Mouse (Mus musculus) neural tube, embryonic 12.5 days (tissue): Measurements from ENCODE around the gene Taf12. TPM values are rescaled to one million over a fixed set of nuclear protein-coding genes. Genes with fewer than 3 reads are reported as not detected.
A peak's percentile ranks its signal among the peaks of the same experiment; 100 is the strongest.

Experiments
- ATAC-seq: fragments of 200-750 bp; cut with Nextera tagmentation; 2 replicates; pipeline ENCODE4 v1.8.0; 2017; ENCODE audit warnings: low read depth, mild to moderate bottlenecking, moderate TSS enrichment, moderate library complexity; ENCODE audit not compliant: low FRiP score
- H3K27ac ChIP-seq: fragments of 300-500 bp; sonication (generic); 2 replicates; pipeline ENCODE4 v1.5.1; 2016
- H3K27me3 ChIP-seq: fragments of 300-500 bp; sonication (generic); replicated peaks from 2 replicates; pipeline ENCODE4 v1.6.1; 2016; ENCODE audit warnings: mild to moderate bottlenecking
- H3K36me3 ChIP-seq: fragments of 300-500 bp; sonication (generic); 2 replicates; pipeline ENCODE4 v1.6.1; 2016; ENCODE audit warnings: mild to moderate bottlenecking
- H3K4me1 ChIP-seq: fragments of 300-500 bp; sonication (generic); 2 replicates; pipeline ENCODE4 v1.6.1; 2016
- H3K4me2 ChIP-seq: fragments of 300-500 bp; sonication (generic); replicated peaks from 2 replicates; pipeline ENCODE4 v1.6.1; 2016; ENCODE audit warnings: mild to moderate bottlenecking
- H3K4me3 ChIP-seq: fragments of 300-500 bp; sonication (generic); 2 replicates; pipeline ENCODE4 v1.5.1; 2016
- H3K9ac ChIP-seq: fragments of 300-500 bp; sonication (generic); 2 replicates; pipeline ENCODE4 v1.6.1; 2016; ENCODE audit warnings: mild to moderate bottlenecking
- H3K9me3 ChIP-seq: fragments of 300-500 bp; sonication (generic); 2 replicates; pipeline ENCODE4 v1.6.1; 2016; ENCODE audit warnings: mild to moderate bottlenecking
- WGBS: fragments of 180-500 bp; shearing (Covaris S2); methylation state at CpG from one replicate; pipeline ENCODE4 v1.1.7; 2016; 5-methylcytosine and 5-hydroxymethylcytosine counted together
- polyA plus RNA-seq: library from polyadenylated mRNA; unstranded; fragments of >200 nt; fragmentation: Nextera tagmentation; extraction: Ambion mirVana; gene quantifications from 2 replicates; pipeline ENCODE4 v1.2.1, GENCODE M21; 2016

Taf12 gene
- polyA plus RNA-seq: 48.6 and 55.8 TPM in 2 replicates

DNA sequence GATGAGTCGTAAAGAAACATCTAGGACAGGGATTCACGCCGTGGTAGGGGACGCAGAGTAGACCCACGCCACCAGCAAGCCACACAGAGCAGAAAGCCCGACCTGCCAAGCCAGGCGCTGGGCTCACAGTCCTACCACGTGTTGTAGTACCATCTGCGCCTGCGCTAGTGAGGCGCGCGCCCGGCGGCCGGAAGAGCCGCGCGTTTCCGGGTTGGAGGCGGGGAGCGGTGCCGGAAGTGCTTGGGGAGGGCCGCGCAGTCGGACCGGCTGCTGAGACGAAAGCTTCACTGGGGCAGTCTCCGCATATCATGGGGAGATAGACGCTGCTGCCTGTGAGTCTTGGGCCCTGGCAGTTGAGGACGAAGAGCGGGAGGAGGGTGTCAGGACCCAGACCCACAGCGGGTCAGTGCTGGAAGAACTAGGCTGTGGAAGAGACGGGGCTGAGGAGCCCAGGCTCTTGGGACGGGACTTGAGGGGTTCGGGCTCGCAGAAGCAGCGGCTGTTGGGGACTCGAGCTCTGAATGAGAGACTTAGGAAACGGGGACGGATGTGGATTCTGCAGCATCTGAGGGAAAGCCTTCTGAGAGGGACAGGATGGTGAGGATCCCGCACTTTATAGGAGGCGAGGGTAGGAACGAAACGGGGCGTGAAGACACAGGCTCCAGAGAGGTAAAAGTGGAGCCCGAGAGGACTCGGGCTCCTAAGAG, at the start of gene Taf12:
Gene Taf12 (plus strand): TSS at position 220 of the 707 bp plus-strand sequence.
- peaks cover 14% of the 10 kb centered on the region for H3K4me1 ChIP-seq
- peak within 1 kb of the TSS; percentile 70 for H3K4me3 ChIP-seq
- peak within 1 kb of the TSS; percentile 54 for H3K27ac ChIP-seq
- H3K27me3 ChIP-seq: no peaks in the 10 kb centered on the region
- no peaks in the 10 kb centered on the region for H3K9me3 ChIP-seq
- peak; percentile 88 for ATAC-seq
- peak within 1 kb of the TSS; percentile 84 for H3K9ac ChIP-seq
- H3K4me2 ChIP-seq: peak within 1 kb of the TSS; percentile 92
- no peaks in the 10 kb centered on the region for H3K36me3 ChIP-seq
- WGBS: under 1% methylated on average over 48 of the region's 48 CpGs

DNA sequence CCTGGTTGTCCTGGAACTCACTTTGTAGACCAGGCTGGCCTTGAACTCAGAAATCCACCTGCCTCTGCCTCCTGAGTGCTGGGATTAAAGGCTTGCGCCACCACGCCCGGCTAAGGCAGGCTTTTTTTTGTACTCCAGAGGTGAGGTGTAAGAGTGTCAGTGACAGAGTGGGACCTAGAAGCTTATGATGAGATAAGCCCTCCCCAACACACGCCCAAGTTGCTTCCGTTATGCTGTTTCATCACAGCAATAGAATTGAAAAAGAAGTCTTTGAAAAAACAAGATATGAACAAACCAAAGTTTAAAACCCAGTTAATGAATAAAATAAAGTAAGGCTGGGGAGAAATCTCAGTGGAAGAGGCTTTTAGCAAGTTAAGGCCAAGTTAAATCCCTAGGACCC, 43.8 kb upstream of the Taf12 start:
- no peak for ATAC-seq
- WGBS: 98% methylated on average over 5 of the region's 5 CpGs
- Histone ChIP-seq H3K27ac (no peak overlapping the region), H3K9ac (no peak overlapping the region), H3K4me2 (no peak overlapping the region), H3K27me3 (no peaks in the 10 kb centered on the region), H3K4me3 (no peak overlapping the region), H3K36me3 (peaks cover 89% of the 10 kb centered on the region), H3K9me3 (no peaks in the 10 kb centered on the region), H3K4me1 (no peaks in the 10 kb centered on the region)

DNA sequence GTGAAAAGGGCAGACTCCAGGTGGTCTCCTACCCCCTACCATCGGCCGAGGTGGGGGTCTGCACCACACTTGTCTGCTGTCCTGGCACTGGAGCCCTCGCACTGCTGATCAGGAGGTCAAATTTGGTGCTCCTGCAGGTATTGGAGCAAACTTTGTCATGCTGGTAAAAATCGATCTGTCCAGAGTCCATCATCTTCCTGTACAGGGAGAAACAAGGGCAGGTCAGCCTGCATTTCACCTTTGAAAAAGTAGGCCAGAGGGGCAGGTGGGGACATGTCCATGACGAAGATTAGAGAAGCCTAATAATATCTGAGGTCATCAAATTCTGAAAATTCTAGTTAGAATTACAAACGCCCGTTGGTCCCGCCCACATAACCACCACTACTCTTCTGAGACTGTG, 39.5 kb upstream of the Taf12 start:
- Histone ChIP-seq H3K9me3 (no peaks in the 10 kb centered on the region), H3K4me2 (no peak overlapping the region), H3K9ac (no peak overlapping the region), H3K27ac (no peak overlapping the region), H3K36me3 (peaks cover 88% of the 10 kb centered on the region), H3K4me3 (no peak overlapping the region), H3K27me3 (no peaks in the 10 kb centered on the region), H3K4me1 (no peaks in the 10 kb centered on the region)
- 95% methylated on average over 8 of the region's 8 CpGs for WGBS
- no peak for ATAC-seq

DNA sequence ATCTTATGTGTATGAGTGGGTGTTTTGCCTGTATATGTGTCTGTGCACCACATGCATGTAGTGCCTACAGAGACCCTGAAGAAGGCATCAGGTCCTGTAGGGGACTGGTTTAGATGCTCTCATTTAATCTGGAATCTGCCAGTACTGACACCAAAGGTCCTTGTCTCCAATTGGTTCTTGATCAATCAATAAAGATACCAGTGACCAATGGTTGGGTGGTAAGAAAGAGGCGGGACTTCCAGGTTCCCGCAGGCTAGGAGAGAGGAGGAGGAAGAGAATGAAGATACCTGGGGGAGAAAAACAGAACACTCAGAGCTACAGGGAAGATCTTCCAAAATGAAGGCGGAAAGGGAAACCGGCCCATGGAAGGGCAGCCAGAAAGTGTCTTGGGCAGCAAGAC, 35.8 kb upstream of the Taf12 start:
- H3K4me3 ChIP-seq: no peak overlapping the region
- H3K36me3 ChIP-seq: peaks cover 83% of the 10 kb centered on the region
- WGBS: 94% methylated on average over 4 of the region's 4 CpGs
- H3K9me3 ChIP-seq: no peaks in the 10 kb centered on the region
- H3K4me2 ChIP-seq: no peak overlapping the region
- no peak for ATAC-seq
- H3K9ac ChIP-seq: no peak overlapping the region
- H3K27ac ChIP-seq: no peak overlapping the region
- H3K27me3 ChIP-seq: no peaks in the 10 kb centered on the region
- H3K4me1 ChIP-seq: no peaks in the 10 kb centered on the region

- no peak overlapping the region for H3K9ac ChIP-seq
- no peak overlapping the region for H3K27ac ChIP-seq
- no peaks in the 10 kb centered on the region for H3K27me3 ChIP-seq
- H3K36me3 ChIP-seq: peaks cover 75% of the 10 kb centered on the region
- no peaks in the 10 kb centered on the region for H3K9me3 ChIP-seq
- ATAC-seq: no peak
- no peak overlapping the region for H3K4me2 ChIP-seq
- 91% methylated on average over 3 of the region's 3 CpGs for WGBS
- no peaks in the 10 kb centered on the region for H3K4me1 ChIP-seq
- no peak overlapping the region for H3K4me3 ChIP-seq
Measured at GRCm38 (mm10) chr4:132240367-132240766, 33.8 kb upstream of the Taf12 start.

DNA sequence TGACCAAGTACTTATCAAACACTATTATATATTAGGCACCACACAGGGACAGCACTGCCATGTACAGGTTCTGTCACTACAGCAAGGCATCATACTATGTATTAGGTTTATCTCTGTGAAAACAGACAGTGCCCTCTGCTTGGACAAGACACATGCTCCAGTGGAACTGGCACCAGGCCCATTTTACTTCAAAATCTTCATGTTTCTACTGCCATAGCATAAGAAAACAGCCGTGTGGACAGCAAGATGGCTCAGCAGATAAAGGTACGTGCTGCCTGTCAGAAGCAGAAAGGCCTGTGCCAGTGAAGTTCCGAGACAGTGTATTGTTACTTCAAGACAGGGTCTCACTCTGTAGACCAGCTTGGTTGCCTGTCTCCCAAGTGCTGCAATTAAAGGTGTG, 33.0 kb upstream of the Taf12 start:
- no peaks in the 10 kb centered on the region for H3K4me1 ChIP-seq
- H3K27me3 ChIP-seq: no peaks in the 10 kb centered on the region
- H3K36me3 ChIP-seq: peaks cover 75% of the 10 kb centered on the region
- WGBS: 91% methylated on average over 3 of the region's 3 CpGs
- H3K27ac ChIP-seq: no peak overlapping the region
- ATAC-seq: no peak
- H3K4me3 ChIP-seq: no peak overlapping the region
- H3K9me3 ChIP-seq: no peaks in the 10 kb centered on the region
- H3K9ac ChIP-seq: no peak overlapping the region
- H3K4me2 ChIP-seq: no peak overlapping the region

GRCm38 (mm10) chr4:132245643-132246042, 28.5 kb upstream of the Taf12 start:
- no peak overlapping the region for H3K9ac ChIP-seq
- H3K4me2 ChIP-seq: no peak overlapping the region
- H3K9me3 ChIP-seq: no peaks in the 10 kb centered on the region
- WGBS: 97% methylated on average over 3 of the region's 3 CpGs
- H3K4me3 ChIP-seq: no peak overlapping the region
- H3K27me3 ChIP-seq: no peaks in the 10 kb centered on the region
- H3K36me3 ChIP-seq: peaks cover 57% of the 10 kb centered on the region
- ATAC-seq: no peak
- no peak overlapping the region for H3K27ac ChIP-seq
- H3K4me1 ChIP-seq: no peaks in the 10 kb centered on the region

GRCm38 (mm10) chr4:132247451-132247997, 26.7 kb upstream of the Taf12 start:
- H3K4me1 ChIP-seq: no peaks in the 10 kb centered on the region
- H3K9ac ChIP-seq: no peak overlapping the region
- no peak for ATAC-seq
- H3K4me2 ChIP-seq: no peak overlapping the region
- H3K36me3 ChIP-seq: peaks cover 52% of the 10 kb centered on the region
- H3K9me3 ChIP-seq: no peaks in the 10 kb centered on the region
- H3K27me3 ChIP-seq: no peaks in the 10 kb centered on the region
- no peak overlapping the region for H3K27ac ChIP-seq
- no peak overlapping the region for H3K4me3 ChIP-seq
- 85% methylated on average over 5 of the region's 5 CpGs for WGBS

DNA sequence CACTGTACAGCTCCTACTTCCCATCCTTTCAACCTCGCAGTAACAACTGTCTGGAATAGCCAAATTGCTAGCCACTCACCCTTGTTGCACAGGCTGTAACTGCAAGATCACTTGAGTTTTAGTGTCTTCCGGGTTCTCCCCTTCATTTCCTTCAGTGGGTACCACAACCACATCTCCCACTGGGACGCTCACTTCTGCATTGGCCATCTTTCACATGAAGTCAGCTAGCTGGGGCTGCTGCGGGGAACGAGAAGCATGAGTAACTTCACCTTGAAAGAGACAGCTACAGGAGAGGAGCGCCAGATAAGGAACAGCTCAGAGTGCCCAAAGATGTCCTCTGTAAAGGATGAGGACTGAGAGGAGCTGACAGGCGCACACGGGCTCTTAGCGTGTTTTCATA, 22.6 kb upstream of the Taf12 start:
- Histone ChIP-seq H3K4me1 (no peaks in the 10 kb centered on the region), H3K9ac (no peak overlapping the region), H3K9me3 (no peaks in the 10 kb centered on the region), H3K27ac (no peak overlapping the region), H3K4me2 (no peak overlapping the region), H3K4me3 (no peak overlapping the region), H3K36me3 (peaks cover 32% of the 10 kb centered on the region), H3K27me3 (no peaks in the 10 kb centered on the region)
- ATAC-seq: no peak
- 94% methylated on average over 9 of the region's 9 CpGs for WGBS

GRCm38 (mm10) chr4:132253128-132253527, 21.0 kb upstream of the Taf12 start:
- H3K9me3 ChIP-seq: no peaks in the 10 kb centered on the region
- no peaks in the 10 kb centered on the region for H3K4me1 ChIP-seq
- no peak overlapping the region for H3K4me3 ChIP-seq
- H3K36me3 ChIP-seq: peaks cover 32% of the 10 kb centered on the region
- no peak overlapping the region for H3K9ac ChIP-seq
- H3K27ac ChIP-seq: no peak overlapping the region
- H3K27me3 ChIP-seq: no peaks in the 10 kb centered on the region
- WGBS: 90% methylated on average over 8 of the region's 8 CpGs
- H3K4me2 ChIP-seq: no peak overlapping the region
- ATAC-seq: no peak

GRCm38 (mm10) chr4:132253622-132254021, 20.6 kb upstream of the Taf12 start:
- no peaks in the 10 kb centered on the region for H3K27me3 ChIP-seq
- H3K9me3 ChIP-seq: no peaks in the 10 kb centered on the region
- no peak overlapping the region for H3K9ac ChIP-seq
- WGBS: 80% methylated on average over 2 of the region's 2 CpGs
- no peak overlapping the region for H3K27ac ChIP-seq
- no peak for ATAC-seq
- H3K4me3 ChIP-seq: no peak overlapping the region
- peaks cover 28% of the 10 kb centered on the region for H3K36me3 ChIP-seq
- H3K4me2 ChIP-seq: no peak overlapping the region
- H3K4me1 ChIP-seq: no peaks in the 10 kb centered on the region

DNA sequence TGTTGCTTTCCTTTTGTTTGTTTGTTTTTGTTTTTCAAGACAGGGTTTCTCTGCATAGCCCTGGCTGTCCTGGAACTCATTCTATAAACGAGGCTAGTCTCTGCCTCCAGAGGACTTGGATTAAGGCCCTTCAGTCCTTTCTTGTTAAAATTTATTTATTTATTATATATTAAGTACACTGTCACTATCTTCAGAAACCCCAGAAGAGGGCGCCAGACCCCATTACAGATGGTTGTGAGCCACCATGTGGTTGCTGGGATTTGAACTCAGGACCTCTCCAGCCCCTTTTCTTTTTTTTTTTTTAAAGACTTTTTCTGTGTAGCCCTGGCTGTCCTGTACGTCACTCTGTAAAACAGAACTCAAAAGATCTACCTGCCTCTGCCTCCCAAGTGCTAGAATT, 19.2 kb upstream of the Taf12 start:
- H3K4me3 ChIP-seq: no peak overlapping the region
- peaks cover 19% of the 10 kb centered on the region for H3K36me3 ChIP-seq
- H3K27ac ChIP-seq: no peak overlapping the region
- WGBS: 81% methylated on average over 3 of the region's 3 CpGs
- no peak for ATAC-seq
- no peak overlapping the region for H3K4me2 ChIP-seq
- peaks cover 9% of the 10 kb centered on the region for H3K4me1 ChIP-seq
- no peak overlapping the region for H3K9ac ChIP-seq
- H3K27me3 ChIP-seq: no peaks in the 10 kb centered on the region
- no peaks in the 10 kb centered on the region for H3K9me3 ChIP-seq

DNA sequence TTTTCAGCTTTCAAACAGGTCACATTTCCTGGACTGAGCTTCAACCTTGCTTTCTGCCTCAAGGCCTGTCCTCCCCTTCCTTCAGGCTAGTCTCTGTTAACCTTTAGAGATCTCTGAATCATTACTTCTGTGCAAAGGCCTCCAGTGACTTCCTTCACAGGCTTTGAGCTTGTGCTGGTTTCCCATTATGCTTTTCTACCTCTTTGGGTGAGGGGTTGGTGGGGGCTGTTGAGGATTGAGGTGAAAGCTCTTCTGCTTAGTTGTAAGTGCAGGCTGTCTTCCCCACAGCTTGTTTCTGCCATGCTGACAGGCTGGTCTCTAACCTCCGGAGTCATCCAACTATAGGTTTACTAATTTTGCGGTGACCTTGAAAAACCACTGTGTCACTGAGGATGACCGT, 17.8 kb upstream of the Taf12 start:
- no peak overlapping the region for H3K4me3 ChIP-seq
- H3K9me3 ChIP-seq: no peaks in the 10 kb centered on the region
- no peaks in the 10 kb centered on the region for H3K27me3 ChIP-seq
- peaks cover 6% of the 10 kb centered on the region; the same call in 1 of the 2 replicates for H3K36me3 ChIP-seq
- H3K4me1 ChIP-seq: peaks cover 13% of the 10 kb centered on the region
- no peak overlapping the region for H3K27ac ChIP-seq
- no peak for ATAC-seq
- H3K9ac ChIP-seq: no peak overlapping the region
- H3K4me2 ChIP-seq: no peak overlapping the region
- WGBS: 89% methylated on average over 3 of the region's 3 CpGs
